Mouse (Mus musculus) liver, embryonic 12.5 days (tissue): ENCODE measurements around the gene Efemp2. TPM values are rescaled to one million over a fixed set of nuclear protein-coding genes. Genes with fewer than 3 reads are reported as not detected.

Source experiments
- ATAC-seq: fragments of 200-750 bp; cut with Nextera tagmentation; 2 replicates; pipeline ENCODE4 v1.8.0; 2017; ENCODE audit warnings: moderate number of reproducible peaks, mild to moderate bottlenecking, moderate library complexity
- H3K27ac ChIP-seq: fragments of 300-500 bp; sonication (generic); 2 replicates; pipeline ENCODE4 v1.5.1; 2016; ENCODE audit warnings: mild to moderate bottlenecking
- H3K27me3 ChIP-seq: fragments of 300-500 bp; sonication (generic); replicated peaks from 2 replicates; pipeline ENCODE4 v1.6.1; 2016; ENCODE audit warnings: mild to moderate bottlenecking, moderate library complexity
- H3K36me3 ChIP-seq: fragments of 300-500 bp; sonication (generic); 2 replicates; pipeline ENCODE4 v1.6.1; 2016; ENCODE audit warnings: mild to moderate bottlenecking, moderate library complexity
- H3K4me1 ChIP-seq: fragments of 300-500 bp; sonication (generic); 2 replicates; pipeline ENCODE4 v1.6.1; 2016
- H3K4me2 ChIP-seq: fragments of 300-500 bp; sonication (generic); 2 replicates; pipeline ENCODE4 v1.6.1; 2016; ENCODE audit warnings: mild to moderate bottlenecking, moderate library complexity
- H3K4me3 ChIP-seq: fragments of 300-500 bp; sonication (generic); 2 replicates; pipeline ENCODE4 v1.5.1; 2016; ENCODE audit warnings: mild to moderate bottlenecking, moderate library complexity
- H3K9ac ChIP-seq: fragments of 300-500 bp; sonication (generic); 2 replicates; pipeline ENCODE4 v1.6.1; 2016; ENCODE audit warnings: mild to moderate bottlenecking, moderate library complexity
- H3K9me3 ChIP-seq: fragments of 300-500 bp; sonication (generic); replicated peaks from 2 replicates; pipeline ENCODE4 v1.6.1; 2016; ENCODE audit warnings: mild to moderate bottlenecking, moderate library complexity
- WGBS: fragments of 180-500 bp; shearing (Covaris S2); methylation state at CpG from one replicate; pipeline ENCODE4 v1.1.7; 2016; ENCODE audit not compliant: insufficient replicate concordance; 5-methylcytosine and 5-hydroxymethylcytosine counted together
- polyA plus RNA-seq: library from polyadenylated mRNA; unstranded; fragments of >200 nt; fragmentation: Nextera tagmentation; extraction: Ambion mirVana; gene quantifications from 2 replicates; pipeline ENCODE4 v1.2.1, GENCODE M21; 2016

The Efemp2 gene
- 30.0 and 30.6 TPM in 2 replicates for polyA plus RNA-seq

DNA sequence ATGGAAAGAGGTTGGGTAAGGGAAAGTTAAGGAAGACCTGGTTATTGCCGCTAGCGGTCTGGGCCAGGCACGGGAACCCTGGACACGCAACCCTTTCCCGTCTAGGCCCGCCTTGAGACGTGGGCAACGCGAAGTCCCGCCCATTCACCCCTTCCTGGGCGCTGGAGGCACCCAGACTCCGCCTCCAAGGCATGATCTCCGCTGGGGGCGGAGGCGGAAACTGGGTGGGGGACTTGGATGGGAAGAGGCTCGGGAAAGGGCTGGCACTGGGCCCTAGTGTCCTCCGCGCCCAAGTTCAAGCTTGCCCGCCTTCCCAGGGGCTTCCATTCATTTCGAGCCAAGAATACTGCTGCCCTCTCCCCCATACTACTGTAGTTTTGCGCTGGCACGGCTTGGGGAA is at the start of gene Efemp2:
Gene Efemp2 (plus strand): TSS at position 235 of the 400 bp plus-strand sequence.
- Histone ChIP-seq H3K27me3 (peaks cover 31% of the 10 kb centered on the region), H3K4me2 (peak within 1 kb of the TSS; percentile 88), H3K36me3 (0 out of 2 replicates have a peak, but pooled peaks cover 5% of the 10 kb centered on the region), H3K9me3 (no peaks in the 10 kb centered on the region), H3K27ac (peak within 1 kb of the TSS; percentile 65), H3K9ac (peak within 1 kb of the TSS; percentile 67), H3K4me3 (peak within 1 kb of the TSS; percentile 61), H3K4me1 (peaks cover 31% of the 10 kb centered on the region)
- ATAC-seq = peak; percentile 70
- whole genome bisulfite sequencing = 2% methylated on average over 22 of the region's 22 CpGs

DNA sequence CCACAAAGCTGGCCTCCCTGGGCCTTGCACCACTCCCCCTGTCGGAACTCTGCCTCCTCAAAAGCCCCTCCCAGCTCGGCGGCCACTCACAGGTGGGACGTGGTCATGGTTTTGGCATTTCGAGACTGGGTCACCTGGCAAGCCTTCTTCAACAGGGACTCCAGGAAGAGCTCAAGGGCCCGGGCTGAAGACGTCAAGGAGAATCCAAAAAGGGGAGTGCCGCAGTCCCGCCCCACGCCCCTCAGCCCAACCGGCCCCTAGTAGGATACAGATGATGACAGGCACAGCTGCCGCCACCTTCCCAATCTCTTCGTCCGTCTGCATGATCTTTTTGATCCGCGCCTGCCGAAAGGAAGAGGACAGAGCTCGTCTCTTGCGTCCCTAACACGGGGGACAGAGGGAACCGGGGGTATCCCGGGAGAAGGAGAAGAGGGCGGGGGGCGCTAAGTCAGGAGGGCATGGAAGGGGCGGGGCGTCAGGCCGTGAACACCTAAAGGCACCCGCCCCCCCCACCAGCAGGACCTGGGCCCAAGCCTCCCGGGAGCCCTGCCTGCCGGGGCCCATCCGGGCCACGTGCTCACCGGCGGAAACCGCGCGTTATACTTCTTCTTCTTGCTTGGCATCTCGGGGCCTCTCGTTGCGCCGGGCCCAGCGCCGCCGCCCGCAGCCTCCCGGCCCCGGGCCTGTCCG is 49.5 kb upstream of the Efemp2 start:
- H3K4me1 ChIP-seq = peaks cover 44% of the 10 kb centered on the region
- WGBS = under 1% methylated on average over 37 of the region's 48 CpGs
- peak overlapping the region; percentile 89 for H3K27ac ChIP-seq
- peak overlapping the region; percentile 95 for H3K4me2 ChIP-seq
- H3K36me3 ChIP-seq = peaks cover 52% of the 10 kb centered on the region
- H3K9me3 ChIP-seq = no peaks in the 10 kb centered on the region
- ATAC-seq = peak; percentile 63
- no peaks in the 10 kb centered on the region for H3K27me3 ChIP-seq
- H3K4me3 ChIP-seq = peak overlapping the region; percentile 78
- peak overlapping the region; percentile 90 for H3K9ac ChIP-seq

DNA sequence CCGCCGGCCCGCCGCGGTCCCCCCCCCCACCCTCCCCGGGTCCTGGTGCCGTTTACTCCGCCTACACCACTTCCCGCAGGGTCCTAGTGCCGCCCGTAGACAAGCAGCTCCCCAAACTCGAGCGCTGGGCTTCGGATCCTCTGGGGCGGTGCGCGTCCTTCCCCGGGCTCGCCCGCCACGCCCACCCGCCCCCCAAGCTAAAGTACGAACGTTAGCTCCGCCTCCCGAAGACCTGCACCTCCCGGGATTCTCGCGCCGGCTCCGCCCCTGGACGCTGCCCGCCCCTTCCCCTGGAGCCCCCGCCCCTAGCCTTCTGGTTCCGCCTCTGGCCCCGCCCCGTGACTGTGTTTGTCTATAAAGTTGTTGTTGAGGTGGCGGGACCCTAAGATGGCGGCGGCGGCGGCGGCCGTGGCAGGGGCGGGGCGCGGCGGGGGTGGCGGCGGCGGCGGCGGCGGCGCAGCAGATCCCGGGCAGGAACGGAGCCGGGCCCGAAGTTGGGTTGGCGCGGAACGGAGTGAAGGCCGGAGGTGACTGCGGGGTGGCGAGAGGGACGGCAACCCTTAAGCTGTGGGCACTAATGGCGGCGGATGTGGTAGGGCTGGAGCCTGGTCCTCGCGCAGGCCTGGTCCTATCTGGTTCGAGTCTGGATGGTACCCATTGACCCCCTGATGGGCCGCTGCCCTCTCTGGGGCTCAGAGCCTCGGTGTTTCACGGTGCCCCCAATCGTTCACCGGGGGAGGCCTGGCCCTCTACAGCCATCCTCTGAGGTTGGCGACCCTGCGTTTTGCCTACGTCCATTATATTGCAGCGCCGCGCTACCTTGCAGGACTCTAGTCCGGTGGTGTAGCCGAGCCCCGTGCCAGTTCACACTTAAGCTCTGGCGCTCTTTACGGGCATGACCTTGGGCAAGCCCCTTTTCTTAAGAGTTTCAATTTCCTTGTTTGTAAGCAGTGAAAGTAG is 48.7 kb upstream of the Efemp2 start, which contains the start of the genes Drap1 and AI837181:
Gene Drap1 (minus strand): TSS at position 198 of the 960 bp plus-strand sequence.
Gene AI837181 (plus strand): TSS at position 363 of the 960 bp plus-strand sequence.
- H3K4me2 ChIP-seq = peak within 1 kb of the TSS; percentile 95
- H3K36me3 ChIP-seq = peaks cover 46% of the 10 kb centered on the region
- ATAC-seq = peak; percentile 87
- 1% methylated on average over 60 of the region's 87 CpGs for WGBS
- no peaks in the 10 kb centered on the region for H3K27me3 ChIP-seq
- peak within 1 kb of the TSS; percentile 78 for H3K4me3 ChIP-seq
- peaks cover 39% of the 10 kb centered on the region for H3K4me1 ChIP-seq
- H3K27ac ChIP-seq = peak within 1 kb of the TSS; percentile 89
- peak within 1 kb of the TSS; percentile 90 for H3K9ac ChIP-seq
- no peaks in the 10 kb centered on the region for H3K9me3 ChIP-seq

DNA sequence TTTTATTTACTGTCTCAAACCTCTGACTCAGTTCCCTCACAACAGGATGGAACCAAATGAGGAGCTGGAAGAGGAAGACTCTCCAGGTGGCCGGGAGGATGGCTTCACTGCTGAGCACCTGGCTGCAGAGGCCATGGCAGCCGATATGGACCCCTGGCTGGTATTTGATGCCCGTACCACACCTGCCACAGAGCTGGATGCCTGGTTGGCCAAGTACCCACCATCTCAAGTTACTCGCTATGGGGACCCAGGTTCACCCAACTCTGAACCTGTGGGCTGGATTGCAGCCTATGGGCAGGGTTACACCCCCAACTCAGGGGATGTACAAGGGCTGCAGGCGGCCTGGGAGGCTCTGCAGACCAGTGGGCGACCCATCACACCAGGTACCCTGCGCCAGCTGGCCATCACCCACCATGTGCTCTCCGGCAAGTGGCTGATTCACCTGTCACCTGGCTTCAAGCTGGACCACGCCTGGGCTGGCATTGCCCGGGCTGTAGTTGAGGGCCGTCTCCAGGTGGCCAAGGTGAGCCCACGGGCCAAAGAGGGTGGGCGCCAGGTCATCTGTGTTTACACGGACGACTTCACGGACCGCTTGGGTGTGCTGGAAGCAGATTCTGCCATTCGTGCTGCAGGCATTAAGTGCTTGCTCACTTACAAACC is 47.7 kb upstream of the Efemp2 start:
- Histone ChIP-seq H3K4me2 (peak overlapping the region; percentile 95), H3K36me3 (peaks cover 37% of the 10 kb centered on the region), H3K9ac (peak overlapping the region; percentile 90), H3K4me3 (peak overlapping the region; percentile 78), H3K9me3 (no peaks in the 10 kb centered on the region), H3K27ac (peak overlapping the region; percentile 89), H3K4me1 (peaks cover 39% of the 10 kb centered on the region), H3K27me3 (no peaks in the 10 kb centered on the region)
- ATAC-seq = no peak
- 80% methylated on average over 18 of the region's 18 CpGs for WGBS

DNA sequence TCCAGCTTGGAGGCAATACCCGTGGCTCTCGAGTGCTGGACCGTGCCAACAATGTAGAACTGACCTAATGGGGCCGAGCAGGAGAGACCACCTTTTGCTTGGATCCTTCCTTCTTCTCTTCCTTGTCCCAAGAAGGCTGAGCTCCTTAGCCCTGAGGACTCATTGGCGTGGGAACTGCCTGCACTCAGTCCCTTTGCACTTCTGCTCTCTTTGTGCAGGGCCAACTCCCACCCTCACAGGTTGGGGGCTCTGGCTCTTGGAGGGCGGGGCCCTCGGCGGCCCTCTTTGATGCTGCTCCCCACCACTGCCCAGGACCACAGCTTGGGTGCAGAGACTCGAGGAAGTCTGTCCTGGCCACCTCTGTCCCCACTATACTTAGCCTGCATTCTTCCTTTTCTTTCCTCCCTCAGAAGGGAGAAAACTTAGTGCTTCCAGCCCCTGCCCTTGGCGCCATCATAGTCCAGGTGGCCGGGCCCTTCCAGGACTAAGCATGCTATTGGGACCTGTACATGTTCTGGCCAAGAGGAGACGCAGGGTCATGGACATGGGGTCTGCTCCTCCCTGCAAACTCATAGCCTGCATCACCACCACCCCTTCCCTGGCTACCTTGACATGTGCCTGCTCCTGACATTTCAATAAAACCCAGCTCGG is 47.0 kb upstream of the Efemp2 start:
- Histone ChIP-seq H3K4me2 (peak overlapping the region; percentile 95), H3K9ac (0 out of 2 replicates have a peak overlapping the region, but pooled peaks have one; percentile 12), H3K27ac (no peak overlapping the region), H3K4me1 (peaks cover 39% of the 10 kb centered on the region), H3K4me3 (0 out of 2 replicates have a peak overlapping the region, but pooled peaks have one; percentile 78), H3K36me3 (peaks cover 29% of the 10 kb centered on the region), H3K27me3 (no peaks in the 10 kb centered on the region), H3K9me3 (no peaks in the 10 kb centered on the region)
- 88% methylated on average over 13 of the region's 13 CpGs for WGBS
- ATAC-seq = no peak

DNA sequence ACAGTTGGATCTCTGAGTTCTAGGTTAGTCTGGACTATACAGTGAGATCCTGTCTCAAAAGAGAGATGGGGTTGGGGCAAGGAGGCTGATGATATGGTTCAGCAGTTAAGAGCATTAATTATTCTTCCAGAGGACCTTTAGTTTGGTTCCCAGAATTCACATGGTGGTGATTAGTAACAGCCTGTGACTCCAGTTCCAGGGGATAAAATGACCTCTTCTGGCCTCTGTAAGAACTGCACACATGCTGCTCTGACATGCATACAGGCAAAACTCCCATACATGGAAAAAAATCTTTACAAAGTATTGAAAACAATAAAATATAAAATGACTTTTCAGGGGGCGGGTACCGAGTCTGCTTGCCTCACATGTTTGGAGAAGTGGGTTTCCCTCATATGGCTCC is 45.7 kb upstream of the Efemp2 start:
- H3K27ac ChIP-seq = no peak overlapping the region
- H3K27me3 ChIP-seq = no peaks in the 10 kb centered on the region
- H3K9ac ChIP-seq = no peak overlapping the region
- no peak for ATAC-seq
- peaks cover 16% of the 10 kb centered on the region for H3K36me3 ChIP-seq
- WGBS = 83% methylated on average over 2 of the region's 2 CpGs
- no peaks in the 10 kb centered on the region for H3K9me3 ChIP-seq
- peaks cover 37% of the 10 kb centered on the region for H3K4me1 ChIP-seq
- H3K4me2 ChIP-seq = no peak overlapping the region
- H3K4me3 ChIP-seq = no peak overlapping the region

DNA sequence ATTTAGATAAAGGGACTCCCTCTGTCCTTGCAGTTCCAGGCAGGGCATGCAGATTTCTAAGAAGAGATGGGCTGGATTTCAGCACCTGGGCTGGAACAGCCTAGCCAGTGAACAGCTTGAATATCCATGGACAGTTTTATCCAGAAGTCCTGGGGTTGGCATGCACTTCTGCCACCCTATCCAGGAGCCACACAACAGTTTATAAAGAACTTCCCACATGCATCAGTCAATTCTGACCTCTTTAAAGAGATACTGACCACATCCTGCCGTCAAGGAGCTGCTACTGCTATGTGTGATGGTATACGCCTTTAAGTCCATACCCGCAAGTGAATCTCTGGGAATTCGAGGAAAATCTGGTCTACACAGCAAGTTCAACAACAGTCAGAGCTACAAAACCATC is 44.5 kb upstream of the Efemp2 start:
- H3K27ac ChIP-seq = no peak overlapping the region
- WGBS = 63% methylated on average over 4 of the region's 4 CpGs

DNA sequence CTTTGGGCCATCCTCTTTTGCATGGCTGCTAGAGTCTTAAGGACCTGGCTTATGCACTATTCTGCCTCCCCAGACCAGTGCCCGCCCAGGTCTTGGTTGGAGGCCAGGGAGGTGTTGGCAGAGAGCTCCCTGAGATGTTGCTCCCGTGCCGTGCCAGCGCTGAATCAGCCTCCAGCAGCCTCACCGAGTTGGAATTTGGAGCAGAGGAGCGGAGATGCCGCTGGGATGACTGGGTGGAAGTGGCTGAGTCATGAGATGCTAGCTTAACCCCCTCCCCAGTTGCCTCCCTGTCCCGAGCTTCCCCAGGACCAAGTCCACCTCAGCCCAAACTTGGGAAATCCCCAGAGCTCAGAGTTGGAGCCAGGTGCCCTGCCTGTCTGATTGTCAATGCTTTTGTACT is 43.9 kb upstream of the Efemp2 start:
- no peak overlapping the region for H3K27ac ChIP-seq
- ATAC-seq = no peak
- WGBS = 61% methylated on average over 8 of the region's 8 CpGs
- no peak overlapping the region for H3K9ac ChIP-seq
- H3K27me3 ChIP-seq = peaks cover 8% of the 10 kb centered on the region; the same call in 1 of the 2 replicates
- peaks cover 14% of the 10 kb centered on the region for H3K36me3 ChIP-seq
- peaks cover 38% of the 10 kb centered on the region for H3K4me1 ChIP-seq
- H3K9me3 ChIP-seq = no peaks in the 10 kb centered on the region
- H3K4me3 ChIP-seq = no peak overlapping the region
- H3K4me2 ChIP-seq = no peak overlapping the region

More for the DNA sequence above, 44.5 kb upstream of the Efemp2 start:
- Histone ChIP-seq H3K27me3 (0 out of 2 replicates have a peak, but pooled peaks cover 3% of the 10 kb centered on the region), H3K36me3 (peaks cover 14% of the 10 kb centered on the region), H3K9me3 (no peaks in the 10 kb centered on the region), H3K4me3 (no peak overlapping the region), H3K9ac (no peak overlapping the region), H3K4me1 (peaks cover 37% of the 10 kb centered on the region), H3K4me2 (no peak overlapping the region)
- no peak for ATAC-seq

DNA sequence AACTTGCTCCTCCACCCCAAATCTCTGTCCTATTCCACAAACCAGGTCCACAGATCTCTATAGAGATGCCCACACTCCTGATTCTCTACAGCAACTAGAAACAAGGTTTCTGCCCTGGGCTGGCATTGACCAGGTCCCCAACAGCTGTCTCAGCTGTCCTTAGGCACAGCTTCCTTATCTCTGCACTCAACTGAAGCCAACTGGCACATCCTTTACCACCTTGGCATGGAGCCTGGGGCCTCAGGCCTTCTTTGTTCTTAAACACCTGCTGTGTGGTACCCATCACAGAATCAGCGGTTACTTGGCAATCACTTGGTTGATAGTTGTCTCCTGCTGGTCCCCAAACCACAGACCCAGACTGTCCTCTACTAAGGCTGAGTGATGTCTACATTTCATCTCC is 43.3 kb upstream of the Efemp2 start:
- WGBS = 71% methylated on average over 1 of the region's 1 CpGs
- Histone ChIP-seq H3K9me3 (no peaks in the 10 kb centered on the region), H3K27ac (no peak overlapping the region)

DNA sequence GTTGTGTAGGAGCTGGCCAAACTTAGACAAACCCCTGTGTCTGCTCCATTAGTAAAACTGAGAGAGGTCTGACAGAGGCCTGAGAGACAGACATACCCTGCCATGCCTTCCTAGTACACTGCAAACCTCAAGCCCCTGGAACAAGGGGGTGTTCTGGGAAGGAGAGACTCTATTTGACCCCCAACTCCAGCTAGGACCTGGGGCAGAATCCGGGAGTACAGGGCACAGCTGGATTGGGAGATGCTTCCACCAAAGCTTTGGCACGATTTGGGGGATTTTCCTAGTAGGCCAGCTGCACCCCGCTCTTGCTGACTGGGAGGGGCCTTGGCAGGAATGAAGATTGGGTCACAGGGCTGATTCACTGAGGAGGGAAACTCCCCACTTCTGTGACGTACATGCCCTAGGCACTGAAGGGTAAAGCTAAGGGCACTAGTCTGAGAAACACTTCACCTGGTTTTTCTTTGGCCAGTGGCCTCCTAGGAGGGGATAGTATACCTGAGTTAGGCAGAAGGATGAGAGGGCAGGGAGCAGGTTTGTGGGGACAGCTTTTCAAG is 41.8 kb upstream of the Efemp2 start:
- ATAC-seq = no peak
- Histone ChIP-seq H3K9me3 (no peaks in the 10 kb centered on the region), H3K4me3 (no peak overlapping the region), H3K27me3 (peaks cover 16% of the 10 kb centered on the region; the same call in 1 of the 2 replicates), H3K36me3 (peaks cover 4% of the 10 kb centered on the region), H3K9ac (no peak overlapping the region), H3K4me1 (peaks cover 23% of the 10 kb centered on the region), H3K4me2 (no peak overlapping the region), H3K27ac (no peak overlapping the region)
- WGBS = 65% methylated on average over 4 of the region's 4 CpGs

More for the DNA sequence above, 43.3 kb upstream of the Efemp2 start:
- H3K9ac ChIP-seq = no peak overlapping the region
- no peak for ATAC-seq
- peaks cover 38% of the 10 kb centered on the region for H3K4me1 ChIP-seq
- no peak overlapping the region for H3K4me3 ChIP-seq
- peaks cover 14% of the 10 kb centered on the region for H3K36me3 ChIP-seq
- peaks cover 13% of the 10 kb centered on the region; the same call in 1 of the 2 replicates for H3K27me3 ChIP-seq
- no peak overlapping the region for H3K4me2 ChIP-seq
